Mouse (Mus musculus): Measurements from ENCODE around the gene Brat1.

Brat1 gene

GRCm38 (mm10) chr5:140701661-140702060 is 3.1 kb upstream of the Brat1 start:
- no peak for DNase-seq (ENCODE audit: low spot score)

- peak; percentile 85 for DNase-seq (ENCODE audit: low spot score)
Measured at GRCm38 (mm10) chr5:140702103-140702513, 2.7 kb upstream of the Brat1 start, which contains the start of gene Iqce. Iqce (minus strand) TSS chr5:140702378.

- no peak for DNase-seq (ENCODE audit: low spot score)
Measured at GRCm38 (mm10) chr5:140702618-140703175, 2.1 kb upstream of the Brat1 start.

- DNase-seq (ENCODE audit: low spot score) = no peak
Measured at GRCm38 (mm10) chr5:140703480-140704377, 1.1 kb upstream of the Brat1 start.

GRCm38 (mm10) chr5:140705501-140706171 is 825 bp downstream of the Brat1 start:
- no peak for DNase-seq (ENCODE audit: low spot score)

GRCm38 (mm10) chr5:140710315-140710714 is 5.5 kb downstream of the Brat1 start:
- DNase-seq (ENCODE audit: low spot score) = no peak

GRCm38 (mm10) chr5:140711040-140711439 is 6.2 kb downstream of the Brat1 start:
- DNase-seq (ENCODE audit: low spot score) = no peak

- DNase-seq (ENCODE audit: low spot score) = no peak
Measured at GRCm38 (mm10) chr5:140720773-140721172, 16.0 kb downstream of the Brat1 start.

- no peak for DNase-seq (ENCODE audit: low spot score)
Measured at GRCm38 (mm10) chr5:140722121-140722520, 17.3 kb downstream of the Brat1 start.

- no peak for DNase-seq (ENCODE audit: low spot score)
Measured at GRCm38 (mm10) chr5:140723822-140724221, 19.0 kb downstream of the Brat1 start, which contains the start of gene Amz1. Amz1 (plus strand) TSS chr5:140724127.

GRCm38 (mm10) chr5:140726062-140726839 is 21.4 kb downstream of the Brat1 start:
- no peak for DNase-seq (ENCODE audit: low spot score)

- DNase-seq (ENCODE audit: low spot score) = no peak
Measured at GRCm38 (mm10) chr5:140726946-140727740, 22.3 kb downstream of the Brat1 start.

- no peak for DNase-seq (ENCODE audit: low spot score)
Measured at GRCm38 (mm10) chr5:140731040-140731797, 26.4 kb downstream of the Brat1 start.

- no peak for DNase-seq (ENCODE audit: low spot score)
Measured at GRCm38 (mm10) chr5:140732195-140732594, 27.4 kb downstream of the Brat1 start.

- no peak for DNase-seq (ENCODE audit: low spot score)
Measured at GRCm38 (mm10) chr5:140733336-140733735, 28.5 kb downstream of the Brat1 start.

GRCm38 (mm10) chr5:140735297-140735696 is 30.5 kb downstream of the Brat1 start:
- DNase-seq (ENCODE audit: low spot score) = no peak

GRCm38 (mm10) chr5:140736166-140736565 is 31.4 kb downstream of the Brat1 start:
- DNase-seq (ENCODE audit: low spot score) = no peak

- no peak for DNase-seq (ENCODE audit: low spot score)
Measured at GRCm38 (mm10) chr5:140739813-140740212, 35.0 kb downstream of the Brat1 start.

GRCm38 (mm10) chr5:140741040-140741439 is 36.2 kb downstream of the Brat1 start:
- no peak for DNase-seq (ENCODE audit: low spot score)

- no peak for DNase-seq (ENCODE audit: low spot score)
Measured at GRCm38 (mm10) chr5:140741877-140742276, 37.1 kb downstream of the Brat1 start.
